In genomic region chr15:52657916-52658315, GRCm38 (mm10) we compare ENCODE assay signal across 15 mouse cellular contexts.
"Had no signal": no experiment of that assay in that cellular context is flagged by ENCODE, and none has a peak within 500 bp of the region (broad histone marks: within the 10 kb centered on the region; RNA-seq: fewer than 3 reads in every experiment).

No protein-coding gene starts in this region.

- H3K27me3 ChIP-seq: midbrain, embryonic 12.5 days; neural tube, embryonic 12.5 days; stomach, embryonic 15.5 days had no signal

- H3K36me3 ChIP-seq: midbrain, embryonic 10.5 days; midbrain, embryonic 12.5 days; neural tube, embryonic 12.5 days; stomach, embryonic 15.5 days had no signal

- H3K4me2 ChIP-seq: lung, embryonic 14.5 days; midbrain, embryonic 12.5 days; neural tube, embryonic 12.5 days; stomach, embryonic 15.5 days had no signal

- H3K27ac ChIP-seq: midbrain, embryonic 10.5 days; midbrain, embryonic 12.5 days; neural tube, embryonic 12.5 days; stomach, embryonic 15.5 days; stomach, postnatal 0 days had no signal

- ATAC-seq: midbrain, embryonic 16.5 days had no signal

- H3K9ac ChIP-seq: lung, embryonic 14.5 days; midbrain, embryonic 12.5 days; neural tube, embryonic 12.5 days; stomach, embryonic 15.5 days had no signal

- H3K9me3 ChIP-seq: midbrain, embryonic 10.5 days; midbrain, embryonic 12.5 days; neural tube, embryonic 12.5 days; stomach, embryonic 15.5 days had no signal

- H3K4me3 ChIP-seq: midbrain, embryonic 10.5 days; midbrain, embryonic 12.5 days; neural tube, embryonic 12.5 days; stomach, embryonic 15.5 days had no signal

- H3K4me1 ChIP-seq: midbrain, embryonic 10.5 days; midbrain, embryonic 12.5 days; neural tube, embryonic 12.5 days; stomach, embryonic 15.5 days had no signal

- DNase-seq: lung, adult 18-20 months; lung, embryonic 14.5 days; lung, postnatal 10 days; lung, postnatal 4 days; midbrain, embryonic 14.5 days; right cerebral cortex, postnatal 14 days; thymus, adult 2 months; thymus, postnatal 25 days; thymus, postnatal 4 days had no signal
